Mouse (Mus musculus): ENCODE results near the gene Calcoco2.

DNA sequence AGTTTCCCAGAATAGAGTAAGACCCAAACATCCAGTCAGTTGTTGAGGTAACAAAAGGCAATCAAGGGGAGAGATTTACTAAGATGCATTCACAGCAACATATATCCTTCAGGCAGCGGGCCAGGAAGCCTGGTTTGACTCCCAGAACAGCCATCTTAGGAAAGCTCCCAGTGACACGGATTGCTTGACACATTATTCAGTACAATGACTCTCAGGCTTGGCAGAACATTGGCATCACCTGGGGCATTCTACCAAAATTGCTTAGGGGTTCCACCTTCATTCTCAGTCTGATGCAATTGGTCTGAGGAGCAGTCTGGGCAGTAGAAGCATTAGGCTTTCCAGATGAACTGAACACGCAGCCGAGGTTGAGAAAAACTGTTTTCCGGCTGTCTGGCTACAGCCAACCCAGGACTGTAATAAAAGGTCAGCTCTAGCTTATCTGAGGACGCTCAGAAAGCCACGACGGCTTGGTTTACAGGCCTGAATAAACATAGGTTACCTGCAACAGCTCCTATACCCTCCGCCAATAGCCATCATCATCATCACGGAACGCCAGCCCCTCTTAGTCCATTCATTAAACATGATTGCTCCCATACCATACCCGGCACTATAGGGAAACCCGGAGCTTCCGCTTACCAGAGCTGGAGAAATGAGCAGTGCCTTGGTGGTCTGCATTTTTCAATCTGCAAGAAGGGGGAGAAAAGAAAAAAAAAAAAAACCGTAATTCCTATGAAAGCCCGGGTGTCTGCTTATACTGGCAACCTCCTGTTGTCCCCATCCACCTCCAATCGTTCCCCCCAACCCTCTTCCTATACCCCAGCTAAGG, 37.2 kb downstream of the Calcoco2 start:
- no peak for TF ChIP-seq CTCF (conservative IDR thresholded peaks at IDR 0.05; ENCODE audit: insufficient read depth, insufficient read length, low read depth, low read length)
- no peak for TF ChIP-seq POLR2A (IDR thresholded peaks at IDR 0.05; ENCODE audit: low read depth, low read length)
